Mouse (Mus musculus): Measurements from ENCODE around the gene Art1. TPM values are rescaled to one million over a fixed set of nuclear protein-coding genes. Genes with fewer than 3 reads are reported as not detected.

Art1 gene
- total RNA-seq, 1 experiment from 2014 or later: not detected

- no peak for ATAC-seq (ENCODE audit: extremely low read depth, insufficient number of reproducible peaks, low FRiP score, poor library complexity, severe bottlenecking)
Observed at GRCm38 (mm10) chr7:102104126-102104525, 2.6 kb downstream of the Art1 start.

- no peak; the same call in 1 of the 2 replicates for ATAC-seq (ENCODE audit: extremely low read depth, insufficient number of reproducible peaks, low FRiP score, poor library complexity, severe bottlenecking)
Observed at GRCm38 (mm10) chr7:102106700-102107141, 5.2 kb downstream of the Art1 start.

GRCm38 (mm10) chr7:102108206-102108605 lies 6.7 kb downstream of the Art1 start:
- ATAC-seq (ENCODE audit: extremely low read depth, insufficient number of reproducible peaks, low FRiP score, poor library complexity, severe bottlenecking): no peak

- no peak for ATAC-seq (ENCODE audit: extremely low read depth, insufficient number of reproducible peaks, low FRiP score, poor library complexity, severe bottlenecking)
Observed at GRCm38 (mm10) chr7:102109171-102109570, 7.6 kb downstream of the Art1 start, which contains the start of gene Art5. Gene Art5 (minus strand): TSS chr7:102109489.

GRCm38 (mm10) chr7:102109746-102110145 lies 8.2 kb downstream of the Art1 start:
- no peak for ATAC-seq (ENCODE audit: extremely low read depth, insufficient number of reproducible peaks, low FRiP score, poor library complexity, severe bottlenecking)

- ATAC-seq (ENCODE audit: extremely low read depth, insufficient number of reproducible peaks, low FRiP score, poor library complexity, severe bottlenecking): no peak
Observed at GRCm38 (mm10) chr7:102113151-102113729, 11.7 kb downstream of the Art1 start.

GRCm38 (mm10) chr7:102116579-102117331 lies 15.2 kb downstream of the Art1 start, which contains the start of gene Chrna10:
Gene Chrna10 (minus strand): TSS chr7:102116828.
- no peak for ATAC-seq (ENCODE audit: extremely low read depth, insufficient number of reproducible peaks, low FRiP score, poor library complexity, severe bottlenecking)

- ATAC-seq (ENCODE audit: extremely low read depth, insufficient number of reproducible peaks, low FRiP score, poor library complexity, severe bottlenecking): no peak
Observed at GRCm38 (mm10) chr7:102117382-102117781, 15.8 kb downstream of the Art1 start.

- no peak for ATAC-seq (ENCODE audit: extremely low read depth, insufficient number of reproducible peaks, low FRiP score, poor library complexity, severe bottlenecking)
Observed at GRCm38 (mm10) chr7:102120326-102120725, 18.8 kb downstream of the Art1 start.

- ATAC-seq (ENCODE audit: extremely low read depth, insufficient number of reproducible peaks, low FRiP score, poor library complexity, severe bottlenecking): no peak
Observed at GRCm38 (mm10) chr7:102132395-102132794, 30.9 kb downstream of the Art1 start.

GRCm38 (mm10) chr7:102137464-102137863 lies 35.9 kb downstream of the Art1 start:
- peak; percentile 46; the same call in 1 of the 2 replicates for ATAC-seq (ENCODE audit: extremely low read depth, insufficient number of reproducible peaks, low FRiP score, poor library complexity, severe bottlenecking)

GRCm38 (mm10) chr7:102137898-102138297 lies 36.4 kb downstream of the Art1 start:
- ATAC-seq (ENCODE audit: extremely low read depth, insufficient number of reproducible peaks, low FRiP score, poor library complexity, severe bottlenecking): no peak

- ATAC-seq (ENCODE audit: extremely low read depth, insufficient number of reproducible peaks, low FRiP score, poor library complexity, severe bottlenecking): no peak
Observed at GRCm38 (mm10) chr7:102153691-102154090, 52.1 kb downstream of the Art1 start.

Other genes with a start within 250 kb of the Art1 start
- gene Folr2, start 244.5 kb upstream of the Art1 start, total RNA-seq (2017): not detected in 2 replicates
- gene Anapc15, start 238.0 kb upstream of the Art1 start, total RNA-seq (2017): 45.1 and 48.4 TPM in 2 replicates
- 1.0 TPM in 1 of 2 replicates, not detected in the other for gene Folr1, start 231.0 kb upstream of the Art1 start, total RNA-seq (2017)
- 65.2 and 77.1 TPM in 2 replicates for gene Lamtor1, start 195.8 kb upstream of the Art1 start, total RNA-seq (2017)
- gene Tomt, start 195.4 kb upstream of the Art1 start, total RNA-seq (2017): 0.49 TPM in 1 of 2 replicates, not detected in the other
- 0.93 and 3.2 TPM in 2 replicates for gene Lrrc51, start 167.8 kb upstream of the Art1 start, total RNA-seq (2017)
- gene Numa1, start 167.6 kb upstream of the Art1 start, total RNA-seq (2017): 225 and 227 TPM in 2 replicates
- gene Il18bp, start 83.1 kb upstream of the Art1 start, total RNA-seq (2017): 12.2 and 13.6 TPM in 2 replicates
- gene Rnf121, start 36.3 kb upstream of the Art1 start, total RNA-seq (2017): 15.0 and 15.8 TPM in 2 replicates
- gene Xndc1, start 36.2 kb upstream of the Art1 start, total RNA-seq (2017): 35.2 and 40.2 TPM in 2 replicates
- 0.47 and 3.4 TPM in 2 replicates for gene Xntrpc, start 36.0 kb upstream of the Art1 start, total RNA-seq (2017)
- 0.49 and 2.0 TPM in 2 replicates for gene Trpc2, start 18.6 kb upstream of the Art1 start, total RNA-seq (2017)
- 0.49 and 2.2 TPM in 2 replicates for gene Art5, start 7.7 kb downstream of the Art1 start, total RNA-seq (2017)
- gene Chrna10, start 15.1 kb downstream of the Art1 start, total RNA-seq (2017): 0.35 TPM in 1 of 2 replicates, not detected in the other
- gene Nup98, start 108.4 kb downstream of the Art1 start, total RNA-seq (2017): 74.8 TPM in 2 replicates
- gene Pgap2, start 108.5 kb downstream of the Art1 start, total RNA-seq (2017): 32.1 and 32.8 TPM in 2 replicates
- 118 and 127 TPM in 2 replicates for gene Rhog, start 154.3 kb downstream of the Art1 start, total RNA-seq (2017)
- 63.7 and 72.1 TPM in 2 replicates for gene Stim1, start 166.1 kb downstream of the Art1 start, total RNA-seq (2017)